Mouse (Mus musculus): ENCODE data around the gene Hmx3. TPM values are rescaled to one million over a fixed set of nuclear protein-coding genes. Genes with fewer than 3 reads are reported as not detected.

Gene Hmx3
- polyA plus RNA-seq, 1 experiment from 2014 or later, result not detected

DNA sequence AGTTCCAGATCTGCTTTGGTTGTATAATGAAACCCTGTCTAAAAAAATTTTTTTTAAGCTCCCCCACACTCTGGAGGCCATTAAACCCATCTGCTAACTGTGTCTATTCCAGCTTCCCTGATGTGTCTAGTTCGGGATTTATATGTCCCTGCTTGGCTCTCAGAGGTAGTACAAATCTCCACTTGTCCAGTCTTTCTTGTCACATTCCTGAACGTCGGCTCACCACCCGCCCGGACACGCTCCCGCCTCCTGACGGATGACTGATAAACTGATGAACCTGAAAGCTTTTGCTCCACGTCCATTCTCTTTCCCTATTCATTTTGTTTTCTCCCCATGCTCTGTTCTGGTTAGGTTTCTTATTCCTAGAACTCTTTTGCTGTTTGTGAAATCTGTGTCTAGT is 39.5 kb downstream of the Hmx3 start:
- Histone ChIP-seq H3K4me2 (ENCODE audit: low read depth, low read length) (no peak overlapping the region), H3K27ac (ENCODE audit: low read length) (no peak overlapping the region), H3K27me3 (ENCODE audit: control insufficient read depth, insufficient read depth, low read depth, low read length) (no peaks in the 10 kb centered on the region), H3K9ac (ENCODE audit: low read depth, low read length) (no peak overlapping the region), H3K4me3 (ENCODE audit: low read depth, low read length) (no peak overlapping the region), H3K36me3 (ENCODE audit: control insufficient read depth, insufficient read depth) (no peaks in the 10 kb centered on the region), H3K9me3 (replicated peaks; ENCODE audit: control insufficient read depth, low read length) (no peaks in the 10 kb centered on the region), H3K4me1 (ENCODE audit: control insufficient read depth, low read depth, low read length) (no peaks in the 10 kb centered on the region)
- ATAC-seq (ENCODE audit: low read depth), result no peak
- WGBS (ENCODE audit: insufficient replicate concordance), result 69% methylated on average over 9 of the region's 9 CpGs

- Histone ChIP-seq H3K27me3 (ENCODE audit: control insufficient read depth, insufficient read depth, low read depth, low read length) (no peaks in the 10 kb centered on the region), H3K27ac (ENCODE audit: low read length) (no peak overlapping the region), H3K9ac (ENCODE audit: low read depth, low read length) (no peak overlapping the region), H3K4me2 (ENCODE audit: low read depth, low read length) (no peak overlapping the region), H3K4me1 (ENCODE audit: control insufficient read depth, low read depth, low read length) (no peaks in the 10 kb centered on the region), H3K9me3 (replicated peaks; ENCODE audit: control insufficient read depth, low read length) (no peaks in the 10 kb centered on the region), H3K36me3 (ENCODE audit: control insufficient read depth, insufficient read depth) (no peaks in the 10 kb centered on the region), H3K4me3 (ENCODE audit: low read depth, low read length) (no peak overlapping the region)
- 75% methylated on average over 5 of the region's 5 CpGs for WGBS (ENCODE audit: insufficient replicate concordance)
- ATAC-seq (ENCODE audit: low read depth), result no peak
Observed at GRCm38 (mm10) chr7:131585551-131585950, 42.9 kb downstream of the Hmx3 start.

Other genes with a start within 250 kb of the Hmx3 start
- not detected in 2 replicates for gene Cuzd1, start 220.6 kb upstream of the Hmx3 start, polyA plus RNA-seq (2015; fragmentation: Nextera tagmentation; extraction: Ambion mirVana)
- gene Fam24b, start 213.4 kb upstream of the Hmx3 start, polyA plus RNA-seq (2015; fragmentation: Nextera tagmentation; extraction: Ambion mirVana), result not detected in 2 replicates
- gene Fam24a, start 209.0 kb upstream of the Hmx3 start, polyA plus RNA-seq (2015; fragmentation: Nextera tagmentation; extraction: Ambion mirVana), result not detected in 2 replicates
- gene 2310057M21Rik, start 180.1 kb upstream of the Hmx3 start, polyA plus RNA-seq (2015; fragmentation: Nextera tagmentation; extraction: Ambion mirVana), result 8.3 and 8.5 TPM in 2 replicates
- gene Pstk, start 171.7 kb upstream of the Hmx3 start, polyA plus RNA-seq (2015; fragmentation: Nextera tagmentation; extraction: Ambion mirVana), result 19.5 and 20.5 TPM in 2 replicates
- gene Ikzf5, start 132.3 kb upstream of the Hmx3 start, polyA plus RNA-seq (2015; fragmentation: Nextera tagmentation; extraction: Ambion mirVana), result 10.2 and 10.7 TPM in 2 replicates
- 43.2 and 44.2 TPM in 2 replicates for gene Acadsb, start 132.3 kb upstream of the Hmx3 start, polyA plus RNA-seq (2015; fragmentation: Nextera tagmentation; extraction: Ambion mirVana)
- gene Hmx2, start 5.9 kb downstream of the Hmx3 start, polyA plus RNA-seq (2015; fragmentation: Nextera tagmentation; extraction: Ambion mirVana), result not detected in 2 replicates
- gene Bub3, start 17.4 kb downstream of the Hmx3 start, polyA plus RNA-seq (2015; fragmentation: Nextera tagmentation; extraction: Ambion mirVana), result 92.4 and 100 TPM in 2 replicates